Mouse (Mus musculus): ENCODE results near the gene 1810009A15Rik. TPM values are rescaled to one million over a fixed set of nuclear protein-coding genes. Genes with fewer than 3 reads are reported as not detected.

The 1810009A15Rik gene
- polyA plus RNA-seq, 1 experiment from 2014 or later: 35.4 TPM

GRCm38 (mm10) chr19:8903412-8903811 lies 14.8 kb downstream of the 1810009A15Rik start:
- Histone ChIP-seq H3K36me3 (ENCODE audit: control insufficient read depth, insufficient read depth, low read length) (peaks cover 36% of the 10 kb centered on the region), H3K27me3 (ENCODE audit: control insufficient read depth, insufficient read depth, low read depth, low read length) (no peaks in the 10 kb centered on the region), H3K9ac (ENCODE audit: low read depth, low read length) (no peak overlapping the region), H3K4me2 (ENCODE audit: low read length) (no peak overlapping the region), H3K4me3 (ENCODE audit: low read depth, low read length) (no peak overlapping the region), H3K27ac (ENCODE audit: low read length) (no peak overlapping the region), H3K9me3 (replicated peaks; ENCODE audit: control insufficient read depth, low read length, poor library complexity, severe bottlenecking) (no peaks in the 10 kb centered on the region), H3K4me1 (ENCODE audit: control insufficient read depth, insufficient read depth, low read length) (peaks cover 9% of the 10 kb centered on the region)
- WGBS: 95% methylated on average over 5 of the region's 5 CpGs
- ATAC-seq: no peak

- no peaks in the 10 kb centered on the region for H3K27me3 ChIP-seq (ENCODE audit: control insufficient read depth, insufficient read depth, low read depth, low read length)
- no peak overlapping the region for H3K27ac ChIP-seq (ENCODE audit: low read length)
- no peaks in the 10 kb centered on the region for H3K4me1 ChIP-seq (ENCODE audit: control insufficient read depth, insufficient read depth, low read length)
- peaks cover 65% of the 10 kb centered on the region for H3K36me3 ChIP-seq (ENCODE audit: control insufficient read depth, insufficient read depth, low read length)
- H3K4me2 ChIP-seq (ENCODE audit: low read length): no peak overlapping the region
- H3K9ac ChIP-seq (ENCODE audit: low read depth, low read length): no peak overlapping the region
- no peak for ATAC-seq
- WGBS: 91% methylated on average over 6 of the region's 6 CpGs
- no peak overlapping the region for H3K4me3 ChIP-seq (ENCODE audit: low read depth, low read length)
- H3K9me3 ChIP-seq (replicated peaks; ENCODE audit: control insufficient read depth, low read length, poor library complexity, severe bottlenecking): no peaks in the 10 kb centered on the region
These were observed 19.9 kb downstream of the 1810009A15Rik start for GRCm38 (mm10) chr19:8908531-8908930.

- Histone ChIP-seq H3K4me1 (ENCODE audit: control insufficient read depth, insufficient read depth, low read length) (no peaks in the 10 kb centered on the region), H3K27me3 (ENCODE audit: control insufficient read depth, insufficient read depth, low read depth, low read length) (no peaks in the 10 kb centered on the region), H3K36me3 (ENCODE audit: control insufficient read depth, insufficient read depth, low read length) (peaks cover 75% of the 10 kb centered on the region), H3K27ac (ENCODE audit: low read length) (no peak overlapping the region), H3K4me3 (ENCODE audit: low read depth, low read length) (no peak overlapping the region), H3K9me3 (replicated peaks; ENCODE audit: control insufficient read depth, low read length, poor library complexity, severe bottlenecking) (no peaks in the 10 kb centered on the region), H3K4me2 (ENCODE audit: low read length) (no peak overlapping the region), H3K9ac (ENCODE audit: low read depth, low read length) (no peak overlapping the region)
- WGBS: 91% methylated on average over 5 of the region's 5 CpGs
- no peak for ATAC-seq
These were observed 23.2 kb downstream of the 1810009A15Rik start for GRCm38 (mm10) chr19:8911810-8912209.

- no peak for ATAC-seq
- Histone ChIP-seq H3K4me3 (ENCODE audit: low read depth, low read length) (no peak overlapping the region), H3K9me3 (replicated peaks; ENCODE audit: control insufficient read depth, low read length, poor library complexity, severe bottlenecking) (no peaks in the 10 kb centered on the region), H3K36me3 (ENCODE audit: control insufficient read depth, insufficient read depth, low read length) (peaks cover 56% of the 10 kb centered on the region), H3K4me1 (ENCODE audit: control insufficient read depth, insufficient read depth, low read length) (no peaks in the 10 kb centered on the region), H3K27ac (ENCODE audit: low read length) (no peak overlapping the region), H3K27me3 (ENCODE audit: control insufficient read depth, insufficient read depth, low read depth, low read length) (no peaks in the 10 kb centered on the region), H3K9ac (ENCODE audit: low read depth, low read length) (no peak overlapping the region), H3K4me2 (ENCODE audit: low read length) (no peak overlapping the region)
- WGBS: 100% methylated on average over 3 of the region's 3 CpGs
These were observed 25.6 kb downstream of the 1810009A15Rik start for GRCm38 (mm10) chr19:8914212-8914611.

- no peak for ATAC-seq
- Histone ChIP-seq H3K36me3 (ENCODE audit: control insufficient read depth, insufficient read depth, low read length) (peaks cover 23% of the 10 kb centered on the region), H3K4me1 (ENCODE audit: control insufficient read depth, insufficient read depth, low read length) (peaks cover 11% of the 10 kb centered on the region), H3K27ac (ENCODE audit: low read length) (no peak overlapping the region), H3K4me2 (ENCODE audit: low read length) (no peak overlapping the region), H3K9ac (ENCODE audit: low read depth, low read length) (no peak overlapping the region), H3K9me3 (replicated peaks; ENCODE audit: control insufficient read depth, low read length, poor library complexity, severe bottlenecking) (no peaks in the 10 kb centered on the region), H3K27me3 (ENCODE audit: control insufficient read depth, insufficient read depth, low read depth, low read length) (no peaks in the 10 kb centered on the region), H3K4me3 (ENCODE audit: low read depth, low read length) (no peak overlapping the region)
- 90% methylated on average over 3 of the region's 3 CpGs for WGBS
These were observed 30.3 kb downstream of the 1810009A15Rik start for GRCm38 (mm10) chr19:8919000-8919399.

- no peak; the same call in 1 of the 2 replicates for ATAC-seq
- Histone ChIP-seq H3K9me3 (replicated peaks; ENCODE audit: control insufficient read depth, low read length, poor library complexity, severe bottlenecking) (no peaks in the 10 kb centered on the region), H3K4me3 (ENCODE audit: low read depth, low read length) (peak overlapping the region; percentile 75), H3K27me3 (ENCODE audit: control insufficient read depth, insufficient read depth, low read depth, low read length) (no peaks in the 10 kb centered on the region), H3K4me2 (ENCODE audit: low read length) (peak overlapping the region; percentile 88), H3K4me1 (ENCODE audit: control insufficient read depth, insufficient read depth, low read length) (peaks cover 11% of the 10 kb centered on the region), H3K27ac (ENCODE audit: low read length) (peak overlapping the region; percentile 81), H3K9ac (ENCODE audit: low read depth, low read length) (no peak overlapping the region; the same call in 1 of the 2 replicates), H3K36me3 (ENCODE audit: control insufficient read depth, insufficient read depth, low read length) (peaks cover 16% of the 10 kb centered on the region)
- 69% methylated on average over 6 of the region's 6 CpGs for WGBS
These were observed 31.0 kb downstream of the 1810009A15Rik start for GRCm38 (mm10) chr19:8919684-8920072.

GRCm38 (mm10) chr19:8920073-8920736 lies 31.6 kb downstream of the 1810009A15Rik start, which contains the start of gene B3gat3:
Gene B3gat3, plus strand, starts transcription at chr19:8920374.
- Histone ChIP-seq H3K4me2 (ENCODE audit: low read length) (peak within 1 kb of the TSS; percentile 88), H3K27ac (ENCODE audit: low read length) (peak within 1 kb of the TSS; percentile 81), H3K9ac (ENCODE audit: low read depth, low read length) (peak within 1 kb of the TSS; percentile 72), H3K4me1 (ENCODE audit: control insufficient read depth, insufficient read depth, low read length) (peaks cover 11% of the 10 kb centered on the region), H3K36me3 (ENCODE audit: control insufficient read depth, insufficient read depth, low read length) (peaks cover 11% of the 10 kb centered on the region), H3K9me3 (replicated peaks; ENCODE audit: control insufficient read depth, low read length, poor library complexity, severe bottlenecking) (no peaks in the 10 kb centered on the region), H3K4me3 (ENCODE audit: low read depth, low read length) (peak within 1 kb of the TSS; percentile 75), H3K27me3 (ENCODE audit: control insufficient read depth, insufficient read depth, low read depth, low read length) (no peaks in the 10 kb centered on the region)
- peak; percentile 97 for ATAC-seq
- 3% methylated on average over 38 of the region's 50 CpGs for WGBS

- Histone ChIP-seq H3K4me2 (ENCODE audit: low read length) (peak overlapping the region; percentile 88), H3K36me3 (ENCODE audit: control insufficient read depth, insufficient read depth, low read length) (peaks cover 9% of the 10 kb centered on the region), H3K4me3 (ENCODE audit: low read depth, low read length) (peak overlapping the region; percentile 75), H3K27me3 (ENCODE audit: control insufficient read depth, insufficient read depth, low read depth, low read length) (no peaks in the 10 kb centered on the region), H3K9ac (ENCODE audit: low read depth, low read length) (peak overlapping the region; percentile 72), H3K9me3 (replicated peaks; ENCODE audit: control insufficient read depth, low read length, poor library complexity, severe bottlenecking) (no peaks in the 10 kb centered on the region), H3K27ac (ENCODE audit: low read length) (peak overlapping the region; percentile 81), H3K4me1 (ENCODE audit: control insufficient read depth, insufficient read depth, low read length) (peaks cover 11% of the 10 kb centered on the region)
- peak; percentile 57 for ATAC-seq
- 3% methylated on average over 6 of the region's 6 CpGs for WGBS
These were observed 32.2 kb downstream of the 1810009A15Rik start for GRCm38 (mm10) chr19:8920836-8921291.

GRCm38 (mm10) chr19:8921741-8922140 lies 33.1 kb downstream of the 1810009A15Rik start:
- whole genome bisulfite sequencing: 80% methylated on average over 9 of the region's 9 CpGs
- no peaks in the 10 kb centered on the region for H3K27me3 ChIP-seq (ENCODE audit: control insufficient read depth, insufficient read depth, low read depth, low read length)
- H3K27ac ChIP-seq (ENCODE audit: low read length): no peak overlapping the region
- H3K36me3 ChIP-seq (ENCODE audit: control insufficient read depth, insufficient read depth, low read length): peaks cover 10% of the 10 kb centered on the region
- H3K4me3 ChIP-seq (ENCODE audit: low read depth, low read length): no peak overlapping the region
- peak overlapping the region; percentile 46; the same call in 1 of the 2 replicates for H3K9ac ChIP-seq (ENCODE audit: low read depth, low read length)
- peaks cover 11% of the 10 kb centered on the region for H3K4me1 ChIP-seq (ENCODE audit: control insufficient read depth, insufficient read depth, low read length)
- ATAC-seq: no peak
- H3K4me2 ChIP-seq (ENCODE audit: low read length): peak overlapping the region; percentile 88; the same call in 1 of the 2 replicates
- no peaks in the 10 kb centered on the region for H3K9me3 ChIP-seq (replicated peaks; ENCODE audit: control insufficient read depth, low read length, poor library complexity, severe bottlenecking)
